Mouse (Mus musculus) gonadal fat pad, adult 2 months (tissue): ENCODE data around the gene St14. TPM values are rescaled to one million over a fixed set of nuclear protein-coding genes. Genes with fewer than 3 reads are reported as not detected.

Source experiments
- DNase-seq: peaks from one replicate; pipeline ENCODE4 v3.0.0-alpha.2; 2012; ENCODE audit warnings: low read depth
- polyA plus RNA-seq: library from polyadenylated mRNA; depleted of rRNA; stranded (reverse); fragments of >200 nt; gene quantifications from 2 replicates; pipeline ENCODE4 v1.2.3, GENCODE M21; 2012

The St14 gene
- polyA plus RNA-seq, 1 experiment = 88.9 TPM

DNA sequence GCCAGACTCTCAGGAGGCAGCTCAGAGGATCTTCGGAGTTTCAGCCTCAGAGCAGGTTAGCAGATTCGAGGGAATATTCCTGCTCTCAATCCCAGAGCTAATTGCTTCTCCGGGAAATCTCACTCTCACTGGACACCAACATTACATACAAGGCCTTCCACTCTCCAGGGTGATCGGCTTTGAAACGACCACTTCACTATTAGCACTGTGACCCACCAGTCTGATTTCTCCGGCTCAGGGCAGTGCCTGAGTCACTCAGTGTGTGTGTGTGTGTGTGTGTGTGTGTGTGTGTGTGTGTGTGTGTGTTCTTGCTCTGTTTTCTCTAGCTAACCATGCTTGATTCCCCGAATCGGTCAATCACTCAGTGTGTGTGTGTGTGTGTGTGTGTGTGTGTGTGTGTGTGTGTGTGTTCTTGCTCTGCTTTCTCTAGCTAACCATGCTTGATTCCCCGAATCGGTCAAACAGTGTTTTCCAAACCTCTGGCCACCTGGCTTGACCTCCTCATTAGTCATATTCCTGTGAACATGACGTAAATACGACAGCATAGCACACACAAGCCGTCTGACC, 9.1 kb downstream of the St14 start:
- DNase-seq = no peak

DNA sequence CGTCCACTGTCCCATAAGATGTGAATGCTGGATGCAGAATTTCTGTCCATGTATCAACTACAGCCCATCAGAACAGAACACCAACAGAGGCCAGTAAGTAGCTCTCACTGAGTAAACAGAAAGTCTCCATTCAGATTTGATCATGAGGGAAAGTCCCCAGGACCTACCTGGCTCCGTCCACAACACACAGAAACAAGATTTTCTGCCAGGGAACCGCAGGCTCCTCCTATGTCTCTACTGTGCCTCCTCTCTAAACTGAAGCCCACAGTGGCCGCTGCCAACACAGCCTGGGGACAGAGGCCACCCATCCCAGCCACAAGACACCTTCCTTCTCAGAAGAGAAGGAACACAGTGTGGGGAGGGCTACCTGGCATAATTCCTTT, 11.1 kb downstream of the St14 start:
- no peak for DNase-seq

DNA sequence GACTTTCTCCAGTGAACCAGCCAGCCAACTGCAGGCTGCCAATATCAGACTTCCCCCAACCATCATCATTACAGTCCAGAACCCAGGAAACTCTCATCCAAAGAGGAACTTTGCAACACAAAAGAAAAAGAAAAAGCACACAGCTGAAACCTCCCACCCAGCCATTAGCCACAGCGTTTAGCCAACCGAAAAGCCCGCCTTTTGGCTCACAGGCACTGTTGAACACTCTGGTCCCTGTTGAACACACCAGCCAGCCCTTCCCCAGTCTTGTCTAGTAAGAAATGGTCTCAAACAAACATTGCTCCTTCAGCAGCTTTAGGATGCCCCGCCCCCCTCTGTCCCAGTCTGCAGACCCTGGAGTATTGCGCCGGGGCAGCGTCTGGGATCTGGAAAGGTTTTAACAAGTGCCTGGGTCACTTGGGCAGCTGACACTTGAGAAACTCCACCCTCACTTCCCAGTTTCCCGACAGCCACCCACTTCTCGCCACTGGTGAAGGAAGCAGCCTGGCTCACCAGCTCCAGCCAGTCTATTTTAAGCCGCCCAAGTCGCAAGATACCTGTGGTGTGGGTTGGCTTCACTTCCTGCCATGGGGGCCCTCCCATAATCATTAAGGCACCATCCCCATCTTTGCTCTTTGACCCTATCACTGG, 11.6 kb downstream of the St14 start:
- DNase-seq = no peak

DNA sequence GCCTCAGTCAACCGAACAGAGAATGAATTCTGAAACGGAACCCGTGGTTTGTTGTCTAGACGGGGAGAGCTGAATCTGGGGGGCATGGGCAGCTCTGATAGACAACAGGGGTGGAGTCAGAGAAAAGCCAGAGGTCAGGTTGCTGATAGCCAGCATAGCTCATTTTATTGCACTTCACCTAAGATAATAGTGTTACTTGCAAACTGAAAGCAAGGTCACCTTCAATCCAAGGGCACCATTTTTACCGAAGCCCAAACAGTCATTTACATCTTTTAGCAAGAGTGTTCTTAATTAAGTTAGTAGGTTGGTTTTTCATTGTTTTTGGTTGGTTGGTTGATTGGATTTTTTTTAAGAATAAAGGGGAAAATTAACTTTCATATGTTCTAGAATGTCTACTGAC, 12.2 kb downstream of the St14 start:
- DNase-seq = no peak

DNA sequence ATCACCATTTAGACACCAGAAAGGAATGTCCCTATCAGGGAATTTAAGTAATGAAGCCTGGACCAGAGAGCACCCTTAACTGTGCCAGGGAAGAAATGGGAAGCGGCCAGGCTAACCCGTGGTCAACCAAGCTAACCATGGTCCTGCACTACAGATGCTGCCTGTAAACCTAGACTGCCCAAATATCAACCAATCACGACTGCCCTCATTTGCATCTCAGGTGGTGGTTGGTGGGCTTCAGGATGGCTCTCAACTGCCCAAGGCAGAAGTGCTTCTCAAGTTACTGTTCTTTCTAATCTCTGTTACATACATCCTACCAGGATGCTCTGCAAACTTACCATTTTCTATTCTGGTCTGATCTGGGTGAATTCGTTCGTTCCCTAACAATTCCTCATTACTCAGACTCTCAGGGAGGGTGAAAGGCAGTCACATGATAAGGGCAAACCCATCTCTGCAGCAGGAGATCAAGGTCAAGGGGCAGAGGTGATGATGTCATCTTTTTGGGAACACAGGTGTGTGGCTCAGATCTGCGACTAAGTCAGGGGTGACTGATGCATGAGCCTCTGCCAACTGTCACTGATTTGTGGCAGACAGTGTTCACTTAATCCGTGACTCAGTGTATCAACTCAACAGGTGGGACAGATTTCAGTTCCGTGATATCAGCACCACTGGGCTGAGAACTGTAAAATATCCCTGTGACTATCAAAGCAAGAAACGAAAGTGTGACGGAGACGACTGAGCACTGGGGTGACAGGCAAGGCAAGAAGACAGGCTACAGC, 12.9 kb downstream of the St14 start:
- DNase-seq = no peak

DNA sequence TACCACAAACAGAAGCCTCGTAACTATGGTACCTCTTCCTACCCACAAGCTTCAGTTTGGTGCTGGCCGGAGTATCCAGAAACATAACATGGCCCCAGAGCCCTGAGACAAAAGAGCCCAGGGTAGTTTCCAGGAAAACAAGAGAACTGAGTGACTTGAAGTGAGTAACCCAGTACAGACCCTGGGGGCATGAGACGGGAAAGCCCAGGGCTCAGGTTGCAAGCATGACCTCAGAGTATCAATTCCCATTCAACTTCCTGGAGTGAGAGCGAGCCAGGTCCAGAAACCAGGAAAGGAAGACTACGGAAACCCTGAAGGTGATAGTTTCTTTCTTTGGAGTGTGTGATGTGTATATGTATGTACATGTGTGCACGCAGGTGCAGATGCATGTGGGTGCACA, 14.2 kb downstream of the St14 start:
- no peak for DNase-seq

DNA sequence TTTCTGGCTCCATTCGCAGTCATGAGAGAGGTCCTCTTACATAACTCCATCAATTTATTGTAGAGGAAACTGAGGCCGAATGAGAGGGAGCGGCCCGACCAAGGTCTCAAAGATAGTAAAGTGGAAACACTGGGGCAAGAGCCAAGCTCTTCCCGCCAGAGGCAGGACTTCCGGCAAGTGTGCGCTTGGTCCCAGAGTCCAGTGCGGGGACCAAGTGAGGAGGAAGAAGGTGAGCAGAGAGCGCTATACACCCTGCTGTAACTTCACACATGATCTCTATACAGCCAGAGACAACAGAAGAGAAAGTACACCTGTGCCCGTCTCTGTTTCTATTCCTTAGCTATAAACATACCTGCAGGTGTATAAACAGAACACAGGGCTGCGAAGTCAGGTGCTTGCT, 14.6 kb downstream of the St14 start:
- no peak for DNase-seq

DNA sequence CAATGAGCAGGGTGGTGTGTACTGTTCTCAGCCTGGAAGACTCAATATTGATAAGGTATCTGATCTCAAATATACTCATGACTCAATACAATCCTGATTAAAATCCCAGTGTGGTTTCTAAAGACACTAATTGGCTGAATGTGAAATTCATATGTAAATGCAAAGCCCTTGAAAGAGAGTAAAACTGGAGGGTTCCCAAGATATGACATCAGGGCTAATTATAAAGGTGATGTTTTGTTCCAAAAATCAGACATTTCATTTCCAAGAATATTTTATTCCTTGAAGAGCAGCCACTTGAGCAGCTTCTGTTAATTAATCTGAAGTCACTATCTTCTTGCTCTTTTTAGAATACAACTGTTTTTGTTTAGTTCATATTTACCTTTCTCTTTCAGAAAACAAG, 16.1 kb downstream of the St14 start:
- no peak for DNase-seq

DNA sequence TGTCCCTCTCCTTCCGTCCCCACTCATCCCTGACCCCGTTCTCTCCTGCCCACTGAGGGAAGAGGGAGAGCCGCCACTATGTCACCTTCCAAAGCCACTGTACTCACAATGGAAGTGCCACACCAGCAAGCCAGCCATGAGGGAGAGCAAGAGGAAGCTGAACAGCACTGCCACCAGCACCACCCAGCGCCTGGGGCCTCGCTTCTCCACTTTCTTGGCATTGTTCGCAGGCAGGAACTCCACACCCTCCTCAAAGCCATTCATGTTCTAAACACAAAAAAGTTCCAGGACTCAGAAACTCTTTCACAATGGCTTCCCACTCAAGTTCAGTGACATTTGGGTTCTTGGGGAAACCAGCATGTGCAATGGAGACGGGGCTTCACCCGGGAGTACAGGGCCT, 23.2 kb downstream of the St14 start:
- no peak for DNase-seq

DNA sequence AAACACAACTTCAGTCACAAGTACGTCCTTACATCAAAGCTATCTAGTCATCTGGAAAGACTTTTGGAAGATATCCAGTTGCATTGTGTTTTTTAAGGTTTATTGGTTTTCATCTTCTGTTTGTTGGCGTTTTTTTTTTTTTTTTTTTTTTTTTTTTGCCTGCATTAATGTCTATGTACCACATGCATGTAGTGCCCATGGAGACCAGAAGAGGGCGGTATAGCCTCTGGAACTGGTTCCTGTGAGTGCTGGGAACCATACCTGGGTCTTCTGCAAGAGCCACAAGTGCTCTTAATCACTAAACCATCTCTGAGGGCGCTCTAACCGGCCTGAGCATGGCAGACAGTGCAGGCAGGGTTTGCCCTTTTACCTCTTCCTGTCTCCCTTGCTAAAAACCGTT, 33.5 kb downstream of the St14 start:
- no peak for DNase-seq

DNA sequence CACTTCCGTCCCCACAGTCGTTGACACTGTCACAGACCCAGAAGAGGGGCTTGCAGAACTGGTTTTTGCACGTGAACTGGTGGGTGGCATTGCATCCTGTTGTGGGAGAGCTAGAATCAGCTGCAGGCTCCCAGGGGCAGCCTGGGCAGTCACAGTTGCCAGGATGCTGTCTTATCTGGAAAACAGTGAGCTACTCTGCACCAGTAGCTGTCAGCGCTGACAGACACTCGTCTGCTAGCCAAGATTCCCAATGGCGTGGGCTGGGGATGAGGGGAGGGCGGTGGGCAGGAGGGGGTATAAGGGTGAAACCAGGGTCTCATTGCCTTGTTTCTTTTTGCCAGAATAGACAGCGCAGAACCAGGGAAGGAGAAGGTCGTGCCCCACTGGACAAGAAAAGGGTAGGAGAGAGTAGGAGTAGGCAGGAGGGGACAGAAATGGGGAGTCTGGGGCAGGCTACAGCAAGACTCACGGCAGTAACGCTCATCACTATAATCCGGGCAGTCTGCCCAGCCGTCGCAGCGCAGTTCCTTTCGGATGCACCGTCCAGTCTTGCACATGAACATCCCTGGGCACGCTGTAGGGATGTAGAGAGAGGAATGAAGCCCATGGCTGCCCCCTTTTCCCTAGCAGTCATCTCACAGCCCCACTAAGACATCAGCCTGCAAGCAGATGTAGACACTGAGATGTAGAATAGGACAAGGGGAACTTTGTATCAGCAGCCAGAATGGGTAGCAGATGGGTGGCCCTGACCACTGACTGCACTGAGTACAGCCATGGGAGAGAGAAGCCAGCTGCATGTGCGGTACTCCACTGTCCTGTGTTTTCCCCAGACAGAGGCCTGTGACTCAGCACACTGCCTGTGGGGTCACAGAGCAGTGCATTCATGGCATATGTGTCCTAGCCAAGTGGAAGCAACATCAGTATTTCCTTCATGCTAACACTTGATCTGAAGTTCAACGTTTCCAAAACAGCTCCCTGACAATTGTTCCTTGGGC, 34.3 kb downstream of the St14 start:
- no peak for DNase-seq

DNA sequence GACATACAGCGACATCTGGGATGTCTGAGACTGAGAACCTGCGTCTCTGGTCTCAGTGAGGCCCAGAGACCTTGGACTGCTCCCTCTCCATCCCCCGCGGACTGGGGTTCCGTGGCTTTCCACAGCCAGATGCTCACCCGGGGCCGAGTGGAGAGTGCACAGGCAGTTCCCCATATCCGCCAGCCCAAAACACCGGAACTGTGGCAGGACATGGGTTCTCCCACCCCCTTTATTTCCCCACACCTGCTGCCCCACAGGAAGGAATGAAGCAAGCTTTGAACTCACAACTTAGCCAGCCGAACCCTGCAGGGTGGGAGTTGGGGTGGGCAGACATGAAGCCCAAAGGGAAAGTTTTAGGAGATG, 38.8 kb downstream of the St14 start:
- no peak for DNase-seq

DNA sequence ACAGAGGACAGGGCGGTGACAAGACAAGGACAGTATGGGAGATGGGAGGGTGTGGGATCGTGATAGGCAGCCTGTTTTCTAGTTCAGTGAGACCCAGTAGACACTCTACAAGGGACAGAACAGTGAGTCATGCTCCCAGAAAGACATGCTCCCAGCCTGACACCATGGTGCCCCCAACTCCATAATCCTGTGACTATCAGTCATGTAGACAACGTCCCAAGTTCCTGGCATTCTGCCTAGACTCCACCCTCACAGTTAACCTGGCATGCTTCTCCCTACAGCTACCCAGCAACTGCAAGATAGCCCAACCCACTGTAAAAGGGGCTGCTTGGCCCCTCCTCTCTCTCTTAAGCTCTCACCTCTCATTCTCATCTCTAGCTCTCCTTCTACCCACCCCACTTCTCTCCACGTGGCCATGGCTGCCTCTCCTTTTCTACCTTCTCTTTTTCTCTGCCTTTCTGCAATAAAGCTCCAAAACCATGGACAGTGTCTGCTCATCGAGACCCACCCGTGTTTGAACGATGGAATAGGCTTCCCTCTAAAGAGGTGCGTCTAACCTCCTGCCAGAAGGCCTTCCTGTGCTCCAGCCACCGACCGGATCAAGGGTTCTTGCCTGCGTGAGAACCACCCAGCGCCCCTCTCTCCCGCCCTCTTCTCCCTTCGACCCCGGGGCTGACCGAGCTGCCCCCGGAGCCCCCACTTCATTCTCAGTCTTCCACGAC, 39.4 kb downstream of the St14 start:
- no peak for DNase-seq

DNA sequence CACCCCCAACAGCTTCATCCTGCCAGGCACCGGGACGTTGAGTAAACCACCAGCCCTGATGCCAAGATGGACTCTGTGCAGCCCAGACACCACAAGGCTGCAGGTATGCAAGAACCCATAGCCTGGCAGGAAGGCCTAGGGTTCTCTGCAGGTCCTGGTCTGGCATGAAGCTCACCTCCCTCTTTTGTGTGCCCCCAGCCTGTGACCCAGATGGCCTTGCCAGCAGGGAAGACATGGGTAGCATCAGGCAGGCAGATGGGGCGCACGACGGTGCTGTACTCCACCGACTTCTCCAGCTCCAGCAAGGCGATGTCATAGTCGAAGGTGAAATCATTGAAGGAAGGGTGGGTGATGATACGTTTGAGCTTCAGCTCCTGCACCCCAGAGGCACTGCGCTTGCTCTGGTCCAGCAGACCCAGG, 40.5 kb downstream of the St14 start:
- no peak for DNase-seq

DNA sequence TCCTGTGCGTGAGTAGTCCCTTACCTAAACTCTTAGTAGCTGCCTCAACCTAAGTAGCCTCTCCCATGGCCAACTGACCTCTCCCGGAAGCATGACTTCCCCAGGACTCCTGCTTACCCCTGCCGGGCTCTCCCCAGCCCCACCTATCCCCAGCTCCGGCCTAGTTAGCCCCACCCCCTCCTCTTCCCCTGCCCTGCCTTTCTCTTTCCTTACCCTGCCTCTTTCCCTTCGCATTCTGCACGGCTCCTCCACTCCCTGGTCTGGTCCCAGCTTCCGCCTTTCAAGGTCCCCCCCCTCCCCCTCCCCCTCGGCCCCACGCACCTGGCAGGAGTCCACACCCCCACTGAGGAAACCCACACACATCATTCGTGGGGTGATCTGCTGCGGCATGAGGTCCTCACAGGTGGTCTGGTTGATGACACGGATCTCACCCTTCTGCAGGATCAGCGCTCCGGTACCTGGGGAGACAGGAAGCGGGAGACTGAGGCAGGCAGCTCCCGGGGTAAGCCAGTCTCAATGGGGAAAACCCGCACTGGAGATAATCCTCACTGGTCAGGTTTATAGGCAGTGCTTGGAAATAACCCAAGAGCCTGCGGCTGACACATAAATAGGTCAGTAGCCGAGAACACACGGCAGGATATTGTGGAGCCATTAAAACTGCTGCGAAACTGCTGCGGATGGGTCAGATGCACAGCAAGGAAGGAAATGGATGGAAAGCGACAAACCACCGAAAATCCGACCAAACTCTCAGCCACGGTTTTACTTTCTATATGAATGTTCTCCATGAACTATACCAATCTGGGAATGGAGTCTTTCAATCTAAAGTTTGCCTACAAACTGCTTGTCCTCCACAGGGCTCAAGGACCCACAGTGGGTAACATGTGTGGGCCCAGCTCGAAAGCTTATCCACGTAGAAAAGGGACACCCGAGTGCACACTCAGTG, 41.3 kb downstream of the St14 start:
- DNase-seq = no peak

DNA sequence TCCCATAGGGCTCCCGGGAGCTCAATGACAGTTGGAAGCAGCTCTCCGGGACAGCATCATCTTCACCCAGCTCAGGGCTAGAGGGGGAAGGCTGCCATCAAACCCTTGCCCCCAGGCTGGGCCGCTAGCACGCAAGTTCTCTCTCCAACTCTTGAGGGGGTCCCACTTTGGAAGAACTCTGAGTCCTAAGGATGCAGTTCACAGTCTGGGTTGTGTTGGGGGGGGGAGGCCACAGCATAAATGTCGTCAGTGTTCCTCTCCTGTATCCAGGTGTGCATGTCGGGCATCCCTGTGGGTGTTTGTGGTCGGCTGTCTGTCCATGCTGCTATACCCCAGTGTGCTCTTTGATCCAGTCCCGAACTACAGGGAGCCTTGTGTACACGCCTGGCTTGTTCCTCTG, 42.1 kb downstream of the St14 start:
- no peak for DNase-seq

DNA sequence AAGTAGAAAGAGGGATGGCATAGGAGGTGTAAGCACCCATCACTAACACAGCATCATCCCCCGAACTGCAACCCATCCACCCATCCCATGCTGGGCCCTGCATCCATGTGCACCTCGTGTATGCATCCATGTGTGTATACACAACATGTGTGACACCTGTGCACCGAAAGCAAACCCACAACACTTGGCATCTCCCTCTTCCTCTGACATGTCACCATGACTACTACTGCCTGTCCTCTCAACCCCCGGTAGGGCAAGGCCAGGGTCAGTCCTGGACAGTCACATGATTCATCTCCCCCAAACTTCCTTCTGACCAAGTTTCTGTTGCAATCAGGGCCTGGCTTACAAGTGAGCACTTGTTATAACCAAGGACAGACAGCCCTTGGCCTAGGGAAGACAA, 42.8 kb downstream of the St14 start:
- DNase-seq = no peak

DNA sequence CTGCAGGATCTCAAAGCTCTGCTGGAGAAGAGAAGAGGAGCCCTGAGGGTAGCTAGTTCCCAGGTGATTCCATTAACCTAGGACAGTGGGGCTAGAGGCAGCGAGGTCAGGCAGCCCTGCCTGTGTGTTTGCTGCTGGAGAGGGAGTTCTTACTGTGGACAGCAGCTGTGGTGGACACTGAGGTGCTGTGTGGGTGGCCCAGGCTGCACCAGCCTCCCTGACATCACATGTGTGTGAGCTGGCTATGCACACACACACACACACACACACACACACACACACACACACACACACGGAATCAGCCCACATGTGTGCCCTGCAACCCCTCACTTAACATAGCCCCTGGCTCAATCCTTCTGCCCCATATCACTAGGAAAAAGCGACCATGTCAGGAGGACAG, 43.5 kb downstream of the St14 start:
- DNase-seq = no peak

DNA sequence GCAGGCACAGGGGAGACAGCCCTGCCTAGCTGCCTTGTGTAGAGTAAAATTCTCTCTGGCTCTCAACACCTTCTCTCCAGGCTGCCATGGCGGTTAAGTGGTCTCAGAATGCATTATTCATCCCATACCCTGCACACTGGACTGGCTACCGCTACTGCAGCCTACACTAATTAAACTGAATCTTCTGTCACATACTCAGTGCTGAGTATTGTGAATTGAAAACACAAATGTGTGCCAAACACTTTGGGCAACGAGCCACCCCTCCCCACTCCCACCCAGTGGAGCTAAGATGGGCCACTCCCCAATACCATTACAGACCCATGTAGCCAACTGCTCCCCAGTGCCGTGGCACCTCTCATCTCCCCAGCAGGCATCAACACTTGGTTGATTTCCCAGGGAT, 44.2 kb downstream of the St14 start:
- no peak for DNase-seq

DNA sequence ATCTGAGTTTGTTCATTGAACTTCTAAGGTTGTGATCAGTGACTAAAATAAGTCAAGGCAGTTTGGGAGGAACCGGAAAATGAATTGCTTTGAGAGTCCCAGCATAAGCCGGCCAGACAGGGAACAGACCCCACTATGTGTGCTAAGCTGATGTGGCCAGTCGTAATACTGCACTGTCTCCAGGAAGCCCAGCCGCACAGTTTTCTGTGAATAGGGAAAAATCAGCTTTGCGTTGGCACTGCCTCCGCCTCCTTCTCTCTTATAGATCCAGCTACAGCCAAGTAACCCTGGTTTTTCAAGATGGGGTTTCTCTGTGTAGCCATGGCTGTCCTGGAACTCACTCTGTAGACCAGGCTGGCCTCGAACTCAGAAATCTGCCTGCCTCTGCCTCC, 44.9 kb downstream of the St14 start:
- no peak for DNase-seq
